Mouse (Mus musculus) retina, postnatal 1 day (tissue): ENCODE data around the gene Olfr544.
A peak's percentile ranks its signal among the peaks of the same experiment; 100 is the strongest.

Source experiments
- DNase-seq: peaks from one replicate; pipeline ENCODE4 v3.0.0-alpha.2; 2012

The Olfr544 gene

GRCm38 (mm10) chr7:102476601-102477000 lies 11.5 kb downstream of the Olfr544 start:
- no peak for DNase-seq

- DNase-seq: no peak
Observed at GRCm38 (mm10) chr7:102472675-102473074, 15.4 kb downstream of the Olfr544 start.

- no peak for DNase-seq
Observed at GRCm38 (mm10) chr7:102467566-102467965, 20.5 kb downstream of the Olfr544 start.

GRCm38 (mm10) chr7:102458618-102459380 lies 29.3 kb downstream of the Olfr544 start:
- DNase-seq: no peak

GRCm38 (mm10) chr7:102446438-102446837 lies 41.7 kb downstream of the Olfr544 start:
- no peak for DNase-seq

- no peak for DNase-seq
Observed at GRCm38 (mm10) chr7:102444301-102444700, 43.8 kb downstream of the Olfr544 start.

- DNase-seq: peak; percentile 11
Observed at GRCm38 (mm10) chr7:102442432-102442831, 45.7 kb downstream of the Olfr544 start.

GRCm38 (mm10) chr7:102441657-102442391 lies 46.3 kb downstream of the Olfr544 start, which contains the start of gene Rrm1:
Gene Rrm1 (plus strand): TSS chr7:102441695.
- peak; percentile 98 for DNase-seq

GRCm38 (mm10) chr7:102440822-102441656 lies 47.1 kb downstream of the Olfr544 start:
- no peak for DNase-seq

GRCm38 (mm10) chr7:102434344-102434743 lies 53.8 kb downstream of the Olfr544 start:
- no peak for DNase-seq
